Mouse (Mus musculus) midbrain, embryonic 16.5 days (tissue): ENCODE data around the gene Tpp2. TPM values are rescaled to one million over a fixed set of nuclear protein-coding genes. Genes with fewer than 3 reads are reported as not detected.

Experiments used
- ATAC-seq: fragments of 200-750 bp; cut with Nextera tagmentation; 2 replicates; pipeline ENCODE4 v1.8.0; 2017; ENCODE audit warnings: moderate TSS enrichment
- H3K27ac ChIP-seq: fragments of 300-500 bp; sonication (generic); 2 replicates; pipeline ENCODE4 v1.5.1; 2014; ENCODE audit warnings: mild to moderate bottlenecking, low read length, mixed read lengths
- H3K27me3 ChIP-seq: fragments of 300-500 bp; sonication (generic); 2 replicates; pipeline ENCODE4 v1.6.1; 2014; ENCODE audit warnings: low read depth, low read length, mixed read lengths; ENCODE audit not compliant: control insufficient read depth, insufficient read depth
- H3K36me3 ChIP-seq: fragments of 300-500 bp; sonication (generic); 2 replicates; pipeline ENCODE4 v1.6.1; 2014; ENCODE audit warnings: mild to moderate bottlenecking, low read length, moderate library complexity, mixed read lengths; ENCODE audit not compliant: control insufficient read depth, insufficient read depth
- H3K4me1 ChIP-seq: fragments of 300-500 bp; sonication (generic); 2 replicates; pipeline ENCODE4 v1.6.1; 2014; ENCODE audit warnings: mild to moderate bottlenecking, low read length, mixed read lengths; ENCODE audit not compliant: control insufficient read depth, insufficient read depth
- H3K4me2 ChIP-seq: fragments of 300-500 bp; sonication (generic); 2 replicates; pipeline ENCODE4 v1.6.1; 2014; ENCODE audit warnings: mild to moderate bottlenecking, low read length, mixed read lengths
- H3K4me3 ChIP-seq: fragments of 300-500 bp; sonication (generic); 2 replicates; pipeline ENCODE4 v1.5.1; 2014; ENCODE audit warnings: low read depth, mild to moderate bottlenecking, low read length, moderate library complexity, mixed read lengths
- H3K9ac ChIP-seq: fragments of 300-500 bp; sonication (generic); 2 replicates; pipeline ENCODE4 v1.6.1; 2014; ENCODE audit warnings: low read depth, low read length, mixed read lengths
- H3K9me3 ChIP-seq: fragments of 300-500 bp; sonication (generic); replicated peaks from 2 replicates; pipeline ENCODE4 v1.6.1; 2014; ENCODE audit warnings: mild to moderate bottlenecking, low read length, mixed read lengths; ENCODE audit not compliant: control insufficient read depth, poor library complexity, severe bottlenecking
- WGBS: fragments of 180-500 bp; shearing (Covaris S2); extraction: QIAGEN DNeasy Blood & Tissue Kit; methylation state at CpG from one replicate; pipeline ENCODE4 v1.1.7; 2014; 5-methylcytosine and 5-hydroxymethylcytosine counted together
- polyA plus RNA-seq: library from polyadenylated mRNA; unstranded; fragments of >200 nt; fragmentation: Nextera tagmentation; extraction: Ambion mirVana; gene quantifications from 2 replicates; pipeline ENCODE4 v1.2.1, GENCODE M21; 2015

Gene Tpp2
- polyA plus RNA-seq, 1 experiment from 2014 or later = 58.2 TPM

DNA sequence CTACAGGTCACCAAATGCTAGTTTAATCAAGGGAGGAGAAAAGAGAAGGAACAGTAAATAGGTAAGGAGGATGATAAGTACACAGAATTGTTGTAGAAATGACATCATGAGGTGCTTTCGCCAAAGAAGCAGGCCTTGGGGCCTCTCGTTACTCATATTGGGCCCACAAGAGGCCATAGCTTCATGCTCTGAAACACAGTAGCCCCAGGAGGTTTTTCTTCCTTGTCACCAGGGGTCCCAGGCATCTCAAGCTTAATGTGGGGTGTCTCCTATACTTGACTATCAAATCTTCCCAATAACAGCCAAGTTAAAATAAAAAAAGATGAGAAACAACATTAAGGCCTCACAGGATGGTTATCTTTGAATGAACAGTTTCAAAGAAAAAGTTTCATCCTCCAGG, 18.0 kb upstream of the Tpp2 start:
- H3K9ac ChIP-seq = no peak overlapping the region
- H3K4me3 ChIP-seq = no peak overlapping the region
- H3K27me3 ChIP-seq = no peaks in the 10 kb centered on the region
- H3K4me2 ChIP-seq = no peak overlapping the region
- no peak overlapping the region for H3K27ac ChIP-seq
- H3K9me3 ChIP-seq = no peaks in the 10 kb centered on the region
- H3K36me3 ChIP-seq = no peaks in the 10 kb centered on the region
- ATAC-seq = no peak
- 56% methylated on average over 2 of the region's 2 CpGs for WGBS
- H3K4me1 ChIP-seq = no peaks in the 10 kb centered on the region

DNA sequence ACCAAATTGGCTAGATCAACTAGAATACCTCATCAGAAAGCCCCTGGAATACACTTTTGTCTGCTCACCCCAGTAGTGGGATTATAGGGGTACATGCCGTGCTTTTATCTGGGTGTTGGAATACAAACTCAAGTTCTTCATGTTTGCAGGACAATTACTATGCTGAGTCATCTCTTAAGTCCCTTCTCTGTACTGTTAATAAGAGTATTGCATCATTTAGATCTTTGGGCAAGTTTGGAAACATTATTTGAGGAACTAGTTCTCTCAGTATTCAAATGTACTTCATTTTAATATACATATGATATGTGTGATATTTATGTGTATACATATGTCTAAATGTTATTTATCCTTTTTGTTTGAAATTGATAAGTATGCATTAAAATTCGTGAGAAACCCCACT, 16.6 kb upstream of the Tpp2 start:
- 55% methylated on average over 2 of the region's 2 CpGs for WGBS
- H3K27ac ChIP-seq = no peak overlapping the region
- H3K27me3 ChIP-seq = no peaks in the 10 kb centered on the region
- ATAC-seq = no peak
- H3K4me3 ChIP-seq = no peak overlapping the region
- H3K9ac ChIP-seq = no peak overlapping the region
- H3K4me2 ChIP-seq = no peak overlapping the region
- no peaks in the 10 kb centered on the region for H3K4me1 ChIP-seq
- no peaks in the 10 kb centered on the region for H3K36me3 ChIP-seq
- no peaks in the 10 kb centered on the region for H3K9me3 ChIP-seq

DNA sequence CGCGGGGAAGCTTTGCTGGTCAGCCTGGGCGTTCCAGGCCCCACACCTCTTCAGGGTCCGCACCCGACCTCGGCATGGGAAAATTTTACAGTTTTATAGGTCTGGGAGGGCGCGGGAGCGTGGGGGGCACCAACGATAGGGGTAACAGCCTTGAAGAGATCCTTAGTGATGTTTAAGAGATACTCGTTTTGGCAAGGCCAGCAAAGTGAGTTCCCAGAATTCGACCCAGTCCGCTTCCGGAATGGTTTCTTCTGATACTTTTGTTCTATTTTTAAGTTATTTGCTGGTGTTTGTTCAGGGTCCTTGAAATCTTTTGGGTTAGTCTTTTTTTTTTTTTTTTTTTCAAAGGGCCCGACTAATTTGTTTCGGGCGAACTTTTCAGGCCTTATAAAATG, 966 bp downstream of the Tpp2 start:
- Histone ChIP-seq H3K27ac (peak overlapping the region; percentile 93), H3K4me1 (peaks cover 20% of the 10 kb centered on the region), H3K4me2 (peak overlapping the region; percentile 72), H3K27me3 (no peaks in the 10 kb centered on the region), H3K36me3 (no peaks in the 10 kb centered on the region), H3K4me3 (peak overlapping the region; percentile 100), H3K9ac (peak overlapping the region; percentile 99), H3K9me3 (no peaks in the 10 kb centered on the region)
- 3% methylated on average over 17 of the region's 17 CpGs for WGBS
- ATAC-seq = no peak

DNA sequence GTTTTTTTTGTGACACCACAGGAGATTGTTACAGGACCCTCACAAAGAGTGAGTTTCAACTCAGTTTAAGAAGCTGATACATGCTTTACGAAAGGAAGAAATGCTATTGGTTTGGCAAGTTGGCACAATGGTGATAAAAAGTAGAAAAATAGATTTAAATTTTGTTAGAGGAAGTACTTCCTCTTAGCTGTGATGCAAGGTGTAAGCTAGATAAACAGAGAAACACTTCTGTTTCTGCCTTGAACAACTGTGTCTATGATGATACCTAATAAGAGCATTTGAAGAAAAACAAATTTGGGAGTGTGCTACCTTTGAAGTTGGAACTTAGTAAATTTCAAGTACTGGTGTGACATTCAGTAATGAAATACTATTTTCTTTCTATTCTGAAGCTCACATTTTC, 5.9 kb downstream of the Tpp2 start:
- no peaks in the 10 kb centered on the region for H3K9me3 ChIP-seq

DNA sequence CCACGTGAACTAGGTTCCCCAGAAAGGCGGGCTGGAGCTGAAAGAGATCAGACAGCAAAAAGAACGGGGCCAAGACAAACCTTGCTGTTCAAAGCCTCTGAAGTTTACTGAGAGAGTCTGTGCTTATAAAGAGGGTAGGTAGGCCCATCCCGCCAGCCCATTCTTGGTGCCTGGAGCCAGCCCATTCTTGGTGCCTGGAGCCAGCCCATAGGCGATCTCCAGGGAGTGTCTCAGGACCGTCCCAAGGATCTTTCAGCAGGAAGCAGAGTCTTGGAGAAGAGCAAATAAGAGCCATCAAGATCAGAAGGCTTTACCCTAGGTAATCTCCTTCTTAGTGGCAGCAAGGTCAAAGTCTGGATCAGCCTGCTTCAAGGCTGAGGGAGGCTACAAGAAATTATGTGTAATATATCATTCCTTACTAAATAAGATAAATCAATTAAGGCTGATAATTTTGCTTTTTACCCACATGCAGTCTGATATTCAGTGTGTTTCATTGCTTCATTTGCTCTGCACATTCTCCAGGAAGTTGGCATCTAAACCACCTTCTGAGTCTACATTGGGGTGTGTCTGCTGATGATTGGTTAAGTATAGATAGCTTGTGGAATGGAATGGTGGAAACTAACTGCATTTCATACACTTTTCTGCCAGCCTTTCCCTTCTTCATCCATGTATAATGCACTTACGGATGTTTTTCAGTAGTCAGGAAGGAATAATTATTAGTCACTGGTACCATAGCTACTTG, 8.2 kb downstream of the Tpp2 start:
- ATAC-seq = no peak
- Histone ChIP-seq H3K36me3 (peaks cover 7% of the 10 kb centered on the region), H3K9me3 (no peaks in the 10 kb centered on the region), H3K9ac (no peak overlapping the region), H3K4me3 (no peak overlapping the region), H3K27me3 (no peaks in the 10 kb centered on the region), H3K4me2 (no peak overlapping the region), H3K4me1 (peaks cover 3% of the 10 kb centered on the region), H3K27ac (no peak overlapping the region)
- WGBS = 94% methylated on average over 7 of the region's 7 CpGs

More for the DNA sequence above, 5.9 kb downstream of the Tpp2 start:
- Histone ChIP-seq H3K4me1 (peaks cover 18% of the 10 kb centered on the region), H3K36me3 (peaks cover 4% of the 10 kb centered on the region), H3K9ac (no peak overlapping the region), H3K27me3 (no peaks in the 10 kb centered on the region), H3K4me2 (no peak overlapping the region), H3K4me3 (no peak overlapping the region), H3K27ac (no peak overlapping the region)
- WGBS = 95% methylated on average over 1 of the region's 1 CpGs
- ATAC-seq = no peak

DNA sequence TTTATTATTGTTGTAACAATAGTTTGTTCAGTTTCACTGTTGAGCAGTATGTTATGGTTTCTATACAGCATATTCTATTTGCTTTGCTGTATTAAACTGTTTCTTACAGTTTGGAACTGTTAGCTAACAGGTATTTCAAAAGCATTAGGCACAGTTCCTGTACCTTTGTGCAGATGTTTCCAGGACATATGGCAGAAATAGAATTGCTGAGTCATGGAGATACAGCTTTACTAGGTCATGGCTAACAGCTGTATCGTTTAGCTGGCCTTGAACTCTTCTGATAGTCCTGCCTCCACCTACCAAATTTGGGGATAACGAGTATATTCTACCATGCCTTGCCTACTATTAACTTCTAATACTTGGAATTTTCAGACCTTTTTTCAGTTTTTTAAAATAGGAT, 9.4 kb downstream of the Tpp2 start:
- H3K27ac ChIP-seq = no peak overlapping the region
- no peak overlapping the region for H3K9ac ChIP-seq
- no peaks in the 10 kb centered on the region for H3K9me3 ChIP-seq
- H3K27me3 ChIP-seq = no peaks in the 10 kb centered on the region
- no peaks in the 10 kb centered on the region for H3K4me1 ChIP-seq
- ATAC-seq = no peak
- 94% methylated on average over 2 of the region's 2 CpGs for WGBS
- H3K36me3 ChIP-seq = peaks cover 7% of the 10 kb centered on the region
- no peak overlapping the region for H3K4me2 ChIP-seq
- H3K4me3 ChIP-seq = no peak overlapping the region

DNA sequence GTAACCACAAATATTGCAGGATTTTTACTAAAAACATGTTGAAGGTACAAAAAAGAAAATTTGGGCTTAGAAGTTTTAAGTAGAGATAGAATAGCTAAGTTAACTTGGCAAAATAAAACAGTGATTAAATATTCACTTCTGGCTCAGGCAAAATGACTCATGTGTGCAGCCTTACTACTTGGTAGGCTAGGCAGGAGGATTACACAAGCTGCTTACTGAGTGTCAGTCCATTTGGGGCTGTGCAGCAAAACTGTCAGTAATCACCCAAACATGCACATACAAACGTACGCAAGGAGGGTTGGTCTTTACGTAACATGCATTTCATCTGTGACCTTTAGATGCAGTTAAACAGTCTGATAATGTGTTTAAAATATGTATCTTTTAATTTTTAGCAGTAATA, 20.2 kb downstream of the Tpp2 start:
- no peak overlapping the region for H3K27ac ChIP-seq
- H3K9ac ChIP-seq = no peak overlapping the region
- H3K4me2 ChIP-seq = no peak overlapping the region
- H3K9me3 ChIP-seq = no peaks in the 10 kb centered on the region
- peaks cover 22% of the 10 kb centered on the region for H3K36me3 ChIP-seq
- 98% methylated on average over 3 of the region's 3 CpGs for WGBS
- no peaks in the 10 kb centered on the region for H3K27me3 ChIP-seq
- no peak overlapping the region for H3K4me3 ChIP-seq
- no peak for ATAC-seq
- H3K4me1 ChIP-seq = no peaks in the 10 kb centered on the region

DNA sequence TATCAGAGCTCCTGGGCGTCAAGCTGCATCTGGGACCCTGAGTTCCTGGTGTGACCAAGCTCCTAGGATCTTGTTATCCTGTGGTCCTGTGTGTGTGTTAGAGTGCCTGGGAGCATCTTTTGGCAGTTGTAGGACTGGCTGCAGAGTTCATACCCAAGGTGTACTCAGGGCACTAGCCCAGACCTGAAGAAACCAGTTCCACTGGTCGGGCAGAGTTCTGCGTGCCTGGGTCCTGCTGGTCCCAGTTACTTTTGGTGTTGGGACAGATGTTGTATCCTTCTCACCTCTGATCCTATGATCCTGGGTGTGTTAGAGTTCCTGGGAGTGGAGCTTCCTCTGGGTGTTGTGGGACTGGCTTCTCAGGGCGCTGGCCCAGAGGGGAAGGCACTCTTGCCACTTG, 30.9 kb downstream of the Tpp2 start:
- Histone ChIP-seq H3K4me1 (no peaks in the 10 kb centered on the region), H3K4me2 (no peak overlapping the region), H3K9me3 (no peaks in the 10 kb centered on the region), H3K9ac (no peak overlapping the region), H3K4me3 (no peak overlapping the region), H3K27me3 (no peaks in the 10 kb centered on the region), H3K27ac (no peak overlapping the region), H3K36me3 (peaks cover 19% of the 10 kb centered on the region)
- no peak for ATAC-seq
- 87% methylated on average over 4 of the region's 4 CpGs for WGBS

DNA sequence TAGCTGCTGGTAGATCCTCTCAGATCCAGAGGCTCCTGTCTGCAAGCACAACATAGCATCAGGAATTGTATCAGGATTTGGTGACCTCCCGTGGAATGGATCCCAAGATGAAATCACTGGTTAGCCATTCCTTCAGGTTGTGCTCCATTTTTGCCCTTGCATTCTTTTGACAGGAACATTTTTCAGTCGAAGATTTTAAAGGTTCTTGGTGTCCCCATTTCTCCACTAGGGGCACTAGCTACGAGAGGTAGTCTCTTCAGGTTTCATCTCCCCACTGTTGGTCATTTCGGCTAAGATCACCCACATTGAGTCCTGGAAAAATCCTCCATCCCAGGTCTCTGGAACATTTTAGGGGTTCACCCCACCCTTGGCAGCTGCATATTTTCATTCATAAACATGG, 33.3 kb downstream of the Tpp2 start:
- ATAC-seq = no peak
- WGBS = 90% methylated on average over 4 of the region's 4 CpGs
- Histone ChIP-seq H3K4me3 (no peak overlapping the region), H3K9ac (no peak overlapping the region), H3K4me2 (no peak overlapping the region), H3K9me3 (no peaks in the 10 kb centered on the region), H3K36me3 (peaks cover 21% of the 10 kb centered on the region), H3K27me3 (no peaks in the 10 kb centered on the region), H3K27ac (no peak overlapping the region), H3K4me1 (no peaks in the 10 kb centered on the region)
